Mouse (Mus musculus) forebrain, postnatal 0 days (tissue): ENCODE data around the gene Krtdap. TPM values are rescaled to one million over a fixed set of nuclear protein-coding genes. Genes with fewer than 3 reads are reported as not detected.

Experiments used
- ATAC-seq: fragments of 200-750 bp; cut with Nextera tagmentation; 2 replicates; pipeline ENCODE4 v1.8.0; 2017; ENCODE audit warnings: mild to moderate bottlenecking, moderate library complexity
- DNase-seq: peaks from one replicate; pipeline ENCODE4 v3.0.0-alpha.2; 2015
- H3K27ac ChIP-seq: fragments of 300-500 bp; sonication (generic); 2 replicates; pipeline ENCODE4 v1.5.1; 2014; ENCODE audit warnings: low read depth, mild to moderate bottlenecking, antibody characterized with exemption, low read length, moderate library complexity, mixed read lengths
- H3K27me3 ChIP-seq: fragments of 300-500 bp; sonication (generic); 2 replicates; pipeline ENCODE4 v1.6.1; 2014; ENCODE audit warnings: mild to moderate bottlenecking, low read length, mixed read lengths; ENCODE audit not compliant: insufficient read depth
- H3K36me3 ChIP-seq: fragments of 300-500 bp; sonication (generic); 2 replicates; pipeline ENCODE4 v1.6.1; 2014; ENCODE audit warnings: mild to moderate bottlenecking, moderate library complexity; ENCODE audit not compliant: insufficient read depth
- H3K4me1 ChIP-seq: fragments of 300-500 bp; sonication (generic); 2 replicates; pipeline ENCODE4 v1.6.1; 2014; ENCODE audit warnings: antibody characterized with exemption; ENCODE audit not compliant: insufficient read depth
- H3K4me2 ChIP-seq: fragments of 300-500 bp; sonication (generic); 2 replicates; pipeline ENCODE4 v1.6.1; 2014; ENCODE audit warnings: low read depth, mild to moderate bottlenecking, moderate library complexity
- H3K4me3 ChIP-seq: fragments of 300-500 bp; sonication (generic); 2 replicates; pipeline ENCODE4 v1.5.1; 2014; ENCODE audit warnings: low read depth, low read length, mixed read lengths
- H3K9ac ChIP-seq: fragments of 300-500 bp; sonication (generic); 2 replicates; pipeline ENCODE4 v1.6.1; 2014; ENCODE audit warnings: mild to moderate bottlenecking
- H3K9me3 ChIP-seq: fragments of 300-500 bp; sonication (generic); 2 replicates; pipeline ENCODE4 v1.6.1; 2016; ENCODE audit warnings: low read length
- CTCF ChIP-seq: sonication (generic); IDR thresholded peaks from 2 replicates; pipeline ENCODE4 v1.5.1; 2016; ENCODE audit warnings: antibody characterized with exemption, control low read depth, low read depth
- WGBS: fragments of 180-500 bp; shearing (Covaris S2); extraction: QIAGEN DNeasy Blood & Tissue Kit; methylation state at CpG from one replicate; pipeline ENCODE4 v1.1.7; 2014; 5-methylcytosine and 5-hydroxymethylcytosine counted together
- polyA plus RNA-seq: library from polyadenylated mRNA; unstranded; fragments of >200 nt; fragmentation: Nextera tagmentation; extraction: Ambion mirVana; gene quantifications from 2 replicates; pipeline ENCODE4 v1.2.1, GENCODE M21; 2015
- total RNA-seq: library from RNA; depleted of rRNA; stranded (reverse); fragments of >200 nt; gene quantifications from 2 replicates; pipeline ENCODE4 v1.2.3, GENCODE M21; 2014

The Krtdap gene
- total and polyA plus RNA-seq, 2 experiments from 2014 or later, result 1.4 TPM; not detected in 1

- Histone ChIP-seq H3K4me1 (no peaks in the 10 kb centered on the region), H3K9ac (no peak overlapping the region), H3K27me3 (no peaks in the 10 kb centered on the region; the same call in none of the 2 replicates), H3K4me2 (no peak overlapping the region), H3K36me3 (no peaks in the 10 kb centered on the region), H3K27ac (no peak overlapping the region), H3K4me3 (no peak overlapping the region), H3K9me3 (no peaks in the 10 kb centered on the region)
- WGBS, result 30% methylated on average over 9 of the region's 9 CpGs
- TF ChIP-seq CTCF, result no peak
- ATAC-seq, result no peak
- DNase-seq, result no peak
These were observed 18.5 kb upstream of the Krtdap start for GRCm38 (mm10) chr7:30769236-30769635.

GRCm38 (mm10) chr7:30776104-30776503, 11.6 kb upstream of the Krtdap start:
- Histone ChIP-seq H3K27me3 (no peaks in the 10 kb centered on the region), H3K4me2 (no peak overlapping the region), H3K4me1 (no peaks in the 10 kb centered on the region), H3K9me3 (no peaks in the 10 kb centered on the region), H3K4me3 (no peak overlapping the region), H3K9ac (no peak overlapping the region), H3K36me3 (no peaks in the 10 kb centered on the region), H3K27ac (no peak overlapping the region)
- no peak for DNase-seq
- no peak for TF ChIP-seq CTCF
- 92% methylated on average over 9 of the region's 9 CpGs for WGBS
- no peak for ATAC-seq

GRCm38 (mm10) chr7:30777081-30777579, 10.6 kb upstream of the Krtdap start:
- Histone ChIP-seq H3K27me3 (no peaks in the 10 kb centered on the region), H3K9ac (no peak overlapping the region), H3K27ac (no peak overlapping the region), H3K4me2 (no peak overlapping the region), H3K9me3 (no peaks in the 10 kb centered on the region), H3K4me3 (no peak overlapping the region), H3K4me1 (no peaks in the 10 kb centered on the region), H3K36me3 (no peaks in the 10 kb centered on the region)
- ATAC-seq (no peak), DNase-seq (no peak)
- 46% methylated on average over 7 of the region's 7 CpGs for WGBS
- TF ChIP-seq CTCF, result no peak

GRCm38 (mm10) chr7:30777911-30778310, 9.8 kb upstream of the Krtdap start:
- ATAC-seq (no peak), DNase-seq (no peak)
- no peak overlapping the region for H3K4me3 ChIP-seq
- no peaks in the 10 kb centered on the region for H3K27me3 ChIP-seq
- no peak overlapping the region for H3K9ac ChIP-seq
- no peak for TF ChIP-seq CTCF
- 81% methylated on average over 1 of the region's 1 CpGs for WGBS
- no peaks in the 10 kb centered on the region for H3K9me3 ChIP-seq
- H3K27ac ChIP-seq, result no peak overlapping the region
- no peak overlapping the region for H3K4me2 ChIP-seq
- no peaks in the 10 kb centered on the region for H3K4me1 ChIP-seq
- H3K36me3 ChIP-seq, result no peaks in the 10 kb centered on the region

- H3K36me3 ChIP-seq, result no peaks in the 10 kb centered on the region
- no peaks in the 10 kb centered on the region for H3K9me3 ChIP-seq
- no peaks in the 10 kb centered on the region for H3K27me3 ChIP-seq
- H3K4me2 ChIP-seq, result no peak overlapping the region
- 72% methylated on average over 4 of the region's 4 CpGs for WGBS
- DNase-seq, result no peak
- ATAC-seq, result no peak
- no peak overlapping the region for H3K9ac ChIP-seq
- no peak overlapping the region for H3K27ac ChIP-seq
- H3K4me3 ChIP-seq, result no peak overlapping the region
- peak; percentile 37 for TF ChIP-seq CTCF
- H3K4me1 ChIP-seq, result no peaks in the 10 kb centered on the region
These were observed 5.9 kb upstream of the Krtdap start for GRCm38 (mm10) chr7:30781792-30782191.

- WGBS, result 84% methylated on average over 3 of the region's 3 CpGs
- Histone ChIP-seq H3K9ac (no peak overlapping the region), H3K9me3 (no peaks in the 10 kb centered on the region), H3K27ac (no peak overlapping the region), H3K4me1 (no peaks in the 10 kb centered on the region), H3K27me3 (no peaks in the 10 kb centered on the region), H3K4me2 (no peak overlapping the region), H3K4me3 (no peak overlapping the region), H3K36me3 (no peaks in the 10 kb centered on the region)
- ATAC-seq (no peak), DNase-seq (no peak)
- no peak for TF ChIP-seq CTCF
These were observed 5.0 kb upstream of the Krtdap start for GRCm38 (mm10) chr7:30782658-30783057.

- TF ChIP-seq CTCF, result no peak
- H3K4me3 ChIP-seq, result no peak overlapping the region
These were observed 2.5 kb upstream of the Krtdap start for GRCm38 (mm10) chr7:30785154-30785553.

More at GRCm38 (mm10) chr7:30785154-30785553, 2.5 kb upstream of the Krtdap start:
- WGBS, result 78% methylated on average over 1 of the region's 1 CpGs
- ATAC-seq (no peak), DNase-seq (no peak)
- Histone ChIP-seq H3K9me3 (no peaks in the 10 kb centered on the region), H3K27me3 (no peaks in the 10 kb centered on the region), H3K36me3 (no peaks in the 10 kb centered on the region), H3K4me2 (no peak overlapping the region), H3K4me1 (no peaks in the 10 kb centered on the region), H3K27ac (no peak overlapping the region), H3K9ac (no peak overlapping the region)
